Mouse (Mus musculus) hematopoietic stem cell, adult 5-6 weeks (primary cell): Measurements from ENCODE around the gene Ric8a. TPM values are rescaled to one million over a fixed set of nuclear protein-coding genes. Genes with fewer than 3 reads are reported as not detected.

Experiments used
- ATAC-seq, 2 experiments: fragments of 125-278 bp in 1 of 2; replicated peaks in 1 of 2; 2 replicates each; pipeline ENCODE4 v1.8.0; 2016 to 2017; ENCODE audit warnings: inconsistent platforms in 2 of 2, mild to moderate bottlenecking in 2 of 2, moderate number of reproducible peaks in 2 of 2, low read depth in 1 of 2, moderate TSS enrichment in 1 of 2; ENCODE audit not compliant: low FRiP score in 2 of 2, poor library complexity in 2 of 2, severe bottlenecking in 2 of 2, insufficient read depth in 1 of 2, low TSS enrichment in 1 of 2
- total RNA-seq: library from RNA; stranded (forward); fragments of 172-1452, 232-1000 nt; gene quantifications from 2 replicates; pipeline ENCODE4 v1.2.3, GENCODE M21; 2017

The Ric8a gene
- total RNA-seq, result 49.0 and 66.3 TPM in 2 replicates

DNA sequence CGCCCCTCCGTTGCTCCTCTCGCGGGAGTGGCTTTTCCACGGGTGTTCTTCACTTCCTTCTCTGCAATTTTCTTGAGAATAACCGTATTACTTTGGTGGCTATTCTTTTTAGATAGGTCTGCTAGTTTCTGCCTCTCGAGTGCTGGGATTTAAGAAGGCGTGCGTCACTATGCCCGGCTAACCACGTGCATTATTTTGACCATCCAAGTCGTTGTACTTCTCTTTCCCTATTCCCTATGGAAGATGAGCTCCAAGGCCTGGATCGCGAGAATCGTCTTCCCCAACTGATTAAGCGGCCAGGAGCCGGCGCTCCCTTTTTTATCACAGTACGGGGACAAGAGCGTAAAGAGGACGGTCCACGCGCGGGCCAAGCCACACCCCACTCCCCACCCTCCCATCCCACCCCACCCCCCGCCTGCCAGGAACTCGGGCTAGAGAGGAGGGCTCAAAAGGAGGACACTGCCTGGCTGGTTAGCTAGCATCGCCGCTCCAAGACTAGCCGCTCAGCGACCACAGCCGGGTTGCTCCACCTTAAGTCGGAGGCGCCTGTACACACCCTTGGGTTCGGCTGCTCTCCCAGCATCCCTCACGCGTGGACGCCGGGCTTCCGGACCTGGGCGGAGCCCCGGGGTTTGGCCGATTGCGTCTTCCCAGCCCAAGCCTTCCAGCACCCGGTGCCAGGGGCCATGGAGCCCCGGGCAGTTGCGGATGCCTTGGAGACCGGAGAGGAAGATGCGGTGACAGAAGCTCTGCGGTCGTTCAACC is at the start of gene Ric8a:
Gene Ric8a, plus strand, starts transcription at position 173 of the 765 bp plus-strand sequence.
- ATAC-seq, result peak; percentile 72 to 75

- ATAC-seq, result no peak
These were observed 46.3 kb upstream of the Ric8a start for GRCm38 (mm10) chr7:140810496-140810895.

DNA sequence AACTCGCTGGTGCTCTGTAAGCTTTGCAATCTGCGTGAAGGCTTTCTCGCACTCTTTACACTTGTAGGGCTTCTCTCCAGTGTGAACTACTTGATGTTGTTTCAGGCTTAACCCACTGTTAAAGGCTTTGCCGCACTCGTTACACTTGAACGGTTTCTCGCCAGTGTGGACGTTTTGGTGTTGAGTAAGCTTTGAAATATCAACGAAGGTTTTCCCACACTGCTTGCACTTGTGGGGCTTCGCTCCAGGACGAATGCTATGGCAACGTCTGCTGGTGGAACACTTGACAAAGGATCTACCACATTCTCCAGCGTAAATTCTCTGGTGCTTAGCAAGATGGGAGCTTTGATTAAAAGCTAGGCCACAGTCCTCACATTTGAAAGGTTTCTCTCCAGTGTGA is 45.0 kb upstream of the Ric8a start:
- no peak for ATAC-seq

GRCm38 (mm10) chr7:140812850-140813249 is 43.9 kb upstream of the Ric8a start:
- no peak for ATAC-seq

- no peak for ATAC-seq
These were observed 36.6 kb upstream of the Ric8a start for GRCm38 (mm10) chr7:140820173-140820572.

- ATAC-seq, result no peak
These were observed 35.5 kb upstream of the Ric8a start for GRCm38 (mm10) chr7:140821305-140821652.

- ATAC-seq, result peak; percentile 77 to 95
These were observed 35.0 kb upstream of the Ric8a start, which contains the start of gene Zfp941 for GRCm38 (mm10) chr7:140821653-140822329. Gene Zfp941, minus strand, starts transcription at chr7:140822178.

GRCm38 (mm10) chr7:140822731-140823130 is 34.0 kb upstream of the Ric8a start:
- no peak for ATAC-seq

DNA sequence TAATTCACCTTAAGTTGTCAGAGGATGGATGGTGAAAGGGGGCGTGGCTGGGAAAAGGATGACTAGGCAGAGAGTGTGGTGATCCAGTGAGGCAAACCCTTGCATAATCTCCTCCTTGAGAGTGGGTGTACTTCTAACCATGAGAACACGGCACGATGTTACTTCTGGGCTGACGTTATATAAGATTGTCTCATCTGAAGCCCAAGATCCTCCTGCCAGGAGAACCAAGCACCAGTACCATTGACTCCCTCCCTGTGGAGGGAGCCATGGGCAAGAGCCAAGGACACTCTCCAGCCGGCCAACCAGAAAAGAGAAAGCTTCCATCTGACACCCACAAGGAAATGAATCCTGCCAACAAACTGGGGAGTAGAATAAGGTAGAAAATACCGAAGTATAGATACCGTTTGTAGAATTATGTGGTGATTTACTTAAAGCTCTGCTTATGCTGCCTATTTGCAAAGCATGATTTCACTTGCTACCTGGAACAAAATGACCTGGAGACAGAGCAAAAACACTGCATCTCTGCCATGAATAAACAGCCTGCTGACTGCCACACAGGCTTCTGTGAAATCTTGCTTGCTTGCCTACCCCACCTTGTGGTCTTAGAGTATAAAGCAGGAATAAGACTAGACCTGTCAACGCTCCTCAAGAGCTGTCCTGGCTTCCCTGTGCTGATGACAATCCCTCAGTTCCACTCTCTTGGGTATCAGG is 28.4 kb upstream of the Ric8a start:
- ATAC-seq, result peak; percentile 62 to 70

DNA sequence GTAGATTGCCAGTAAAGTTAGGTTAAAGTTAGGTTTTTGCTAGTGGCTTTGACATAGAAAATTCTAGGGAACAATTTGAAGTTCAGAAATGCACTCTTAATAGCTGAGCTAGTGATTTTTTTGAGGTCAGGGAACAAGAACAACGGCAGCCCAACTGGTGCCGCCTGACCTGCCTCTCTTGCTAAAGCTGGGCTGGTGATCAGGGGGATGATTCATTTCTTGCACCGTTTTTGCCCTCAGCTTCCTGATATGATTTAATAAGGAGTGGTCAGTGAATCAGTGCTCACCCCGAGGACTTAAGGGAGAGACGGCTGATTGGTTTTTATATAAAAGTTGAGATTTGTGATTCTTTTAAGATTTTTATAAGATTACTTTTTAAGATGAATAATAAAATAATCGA is 25.3 kb upstream of the Ric8a start:
- no peak for ATAC-seq

DNA sequence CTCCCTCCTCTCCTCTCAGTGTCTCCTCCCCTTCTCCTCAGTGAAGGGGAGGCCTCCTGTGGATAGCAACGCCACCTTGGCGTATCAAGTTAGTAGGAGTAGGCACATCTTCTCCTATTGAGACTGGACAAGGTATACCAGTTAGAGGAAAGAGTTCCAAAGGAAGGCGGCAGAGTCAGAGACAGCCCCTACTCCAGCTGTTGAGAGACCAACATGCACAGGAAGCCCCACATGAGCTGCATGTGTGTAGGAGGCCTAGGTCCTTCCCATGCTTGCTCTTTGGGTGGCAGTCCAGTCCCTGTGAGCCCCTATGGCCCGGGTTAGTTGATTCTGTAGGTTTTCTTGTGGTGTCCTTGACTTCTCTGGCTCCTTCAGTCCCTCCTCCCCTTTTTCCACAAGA is 23.4 kb upstream of the Ric8a start:
- no peak for ATAC-seq

DNA sequence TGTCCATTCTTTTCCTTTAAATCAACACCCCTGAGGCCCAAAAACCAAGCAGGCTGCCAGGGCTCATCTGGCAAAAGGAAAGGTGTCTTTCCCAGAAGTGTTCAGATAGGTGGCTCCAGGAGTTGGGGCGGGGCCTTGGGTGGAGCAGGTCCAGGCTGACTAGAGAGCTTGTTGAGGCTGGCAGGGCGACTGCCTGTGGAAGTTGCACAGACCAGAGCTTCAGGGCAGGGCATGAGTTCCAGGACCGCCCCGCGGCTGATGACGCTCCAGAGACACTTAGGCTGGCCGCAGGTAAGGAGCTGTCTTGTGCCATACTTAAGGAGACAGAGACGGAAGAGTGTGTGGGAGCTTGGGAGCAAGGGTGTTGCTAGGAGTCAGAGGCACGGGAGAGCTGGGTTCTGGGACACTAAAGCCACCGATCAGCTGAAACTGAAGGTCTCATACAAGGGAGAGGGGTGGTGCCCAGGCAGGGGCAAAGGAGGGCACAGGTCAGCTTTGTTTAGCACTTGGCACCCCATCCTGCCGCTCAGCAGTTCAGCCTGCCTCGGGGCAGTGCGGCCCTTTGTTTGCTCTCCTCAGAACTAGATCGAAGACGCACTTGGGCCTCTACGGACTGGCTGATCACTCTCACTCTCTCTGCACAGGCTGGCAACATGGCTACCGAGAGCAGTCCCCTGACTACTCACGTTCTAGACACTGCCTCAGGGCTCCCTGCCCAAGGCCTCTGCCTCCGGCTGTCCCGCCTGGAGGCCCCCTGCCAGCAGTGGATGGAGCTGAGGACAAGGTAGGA is 21.6 kb upstream of the Ric8a start, which contains the start of gene Urah:
Gene Urah, plus strand, starts transcription at position 51 of the 790 bp plus-strand sequence.
- no peak for ATAC-seq

- ATAC-seq, result no peak
These were observed 21.0 kb upstream of the Ric8a start for GRCm38 (mm10) chr7:140835758-140836087.

GRCm38 (mm10) chr7:140836243-140837115 is 20.3 kb upstream of the Ric8a start:
- no peak for ATAC-seq

DNA sequence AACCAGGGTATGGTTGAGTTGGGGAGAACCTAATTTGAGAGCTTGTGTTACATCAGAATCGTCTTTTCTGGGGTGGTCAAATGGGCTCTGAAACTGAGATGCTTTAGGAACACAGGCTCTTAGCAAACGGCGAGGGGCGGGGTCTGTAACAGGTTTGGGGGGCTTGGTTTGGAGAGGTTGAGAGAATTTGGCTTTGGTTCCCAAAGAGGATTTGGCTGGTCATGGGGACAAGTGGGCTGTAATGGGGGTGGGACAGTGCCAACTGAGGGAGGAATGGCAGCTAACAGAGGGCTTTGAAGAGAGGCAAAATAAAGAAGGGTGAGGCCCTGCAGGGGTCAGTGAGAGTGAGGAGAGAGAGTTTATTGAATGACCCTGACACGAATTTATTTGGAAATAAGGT is 17.2 kb upstream of the Ric8a start:
- no peak for ATAC-seq

DNA sequence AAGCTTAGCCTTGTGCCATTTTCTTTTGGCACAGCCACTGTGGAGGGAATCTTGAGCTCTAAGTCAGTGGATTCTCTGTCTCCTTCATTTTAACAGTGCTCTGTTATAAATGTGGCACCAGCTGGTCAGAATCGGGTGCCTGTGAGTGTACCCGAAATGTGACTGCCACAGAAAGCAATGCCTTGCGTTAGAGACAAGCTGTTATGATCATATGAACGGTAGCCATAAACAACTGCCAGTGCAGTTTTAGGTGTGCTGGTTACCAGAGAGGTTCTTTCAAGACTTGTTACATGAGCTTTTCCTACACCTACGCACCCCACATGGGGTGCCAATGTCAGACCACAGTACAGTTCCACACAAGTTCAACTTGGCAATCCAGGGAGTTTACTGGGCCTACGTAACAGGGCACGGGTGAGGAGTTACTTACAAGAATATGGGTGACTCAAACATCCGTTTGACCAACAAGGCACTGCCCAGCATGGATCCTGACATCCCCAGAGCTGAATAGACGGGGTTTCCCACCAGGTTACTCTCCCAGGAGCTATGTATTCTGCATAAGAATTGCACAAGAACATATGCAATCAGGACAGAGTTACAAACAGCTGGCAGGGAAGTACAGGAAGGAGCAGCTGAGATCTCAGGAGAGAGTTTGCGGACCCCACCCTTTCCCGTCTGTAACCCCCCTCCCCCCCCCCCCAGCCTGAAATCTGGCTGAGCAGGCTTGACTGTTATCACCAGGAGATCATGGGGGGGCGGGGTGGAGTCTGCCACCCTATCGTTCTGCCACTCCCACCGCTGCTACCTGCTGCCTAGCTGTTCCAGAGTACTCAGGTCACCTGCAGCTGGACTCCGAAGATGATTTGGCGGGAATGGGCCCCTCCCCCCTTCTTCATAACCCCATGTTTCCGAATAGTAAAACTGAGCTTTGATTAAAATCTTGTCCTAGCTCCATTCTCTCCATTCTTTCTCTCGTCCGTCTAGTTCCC is 15.7 kb upstream of the Ric8a start:
- no peak for ATAC-seq
